Mouse (Mus musculus) CH12F3 (cell line): Measurements from ENCODE around the gene F12.

Experiments used
- in situ Hi-C: fragments of 300-500 bp; cut with MboI; formaldehyde crosslinking; loops from 2 replicates; pipeline ENCODE4 v1.14.3; 2020; ENCODE audit warnings: low sequenced_read_pairs

F12 gene

GRCm38 (mm10) chr13:55378907-55379580, 47.5 kb downstream of the F12 start:
- in situ Hi-C loops: no loop called here

DNA sequence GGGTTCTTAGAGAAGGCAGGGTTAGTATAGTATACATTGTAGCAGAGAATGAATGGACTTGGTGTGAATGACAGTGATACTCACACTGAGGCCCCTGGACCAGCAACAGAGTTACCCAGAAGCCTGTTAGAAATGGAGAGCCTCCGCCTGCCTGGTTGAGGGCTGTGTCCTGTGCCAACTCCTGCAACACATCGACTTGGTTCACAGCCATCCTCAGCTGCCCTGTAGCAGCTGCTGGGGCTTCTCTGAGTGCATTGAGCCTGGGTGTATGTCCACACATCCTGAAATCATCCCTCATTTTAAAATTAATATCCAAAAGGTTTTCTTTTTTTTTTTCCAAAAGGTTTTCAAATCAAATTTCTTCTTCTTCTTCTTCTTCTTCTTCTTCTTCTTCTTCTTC, 50.7 kb downstream of the F12 start:
- in situ Hi-C loops: no loop called here

- in situ Hi-C loops: no loop called here
These were observed 52.2 kb downstream of the F12 start for GRCm38 (mm10) chr13:55374206-55374924.

- in situ Hi-C loops: no loop called here
These were observed 54.9 kb downstream of the F12 start for GRCm38 (mm10) chr13:55371740-55372139.

GRCm38 (mm10) chr13:55371007-55371681, 55.4 kb downstream of the F12 start:
- in situ Hi-C loops: no loop called here

- in situ Hi-C loops: no loop called here
These were observed 56.4 kb downstream of the F12 start for GRCm38 (mm10) chr13:55370234-55370633.

DNA sequence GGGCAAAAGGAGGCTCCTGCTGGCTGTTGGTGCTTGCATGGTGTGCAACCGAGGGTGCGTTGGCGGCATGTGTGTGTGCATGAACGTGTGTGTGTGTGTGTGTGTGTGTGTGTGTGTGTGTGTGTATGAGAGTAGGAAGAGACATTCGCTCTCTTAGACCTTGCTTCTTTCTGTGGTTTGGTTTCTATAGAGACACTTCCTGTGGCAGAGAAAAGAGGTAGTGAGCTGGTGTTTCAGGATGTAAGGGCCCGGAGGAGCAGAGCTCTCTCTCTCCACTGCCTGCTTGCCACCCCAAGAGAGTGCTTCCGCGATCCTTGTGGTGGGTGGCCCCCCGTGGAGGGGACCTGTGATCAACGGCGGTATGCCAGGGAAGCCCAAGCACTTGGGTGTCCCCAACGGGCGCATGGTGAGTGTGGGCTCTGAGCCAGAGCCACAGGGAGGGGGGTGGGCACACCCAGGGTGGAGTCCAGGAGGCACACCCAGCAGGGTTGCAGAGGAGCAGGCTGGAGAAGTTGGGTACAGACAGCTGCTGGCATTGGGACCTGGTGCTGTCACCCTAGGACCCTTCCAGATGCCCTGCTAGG, 57.0 kb downstream of the F12 start, which contains the start of gene Rgs14:
Gene Rgs14 (plus strand): TSS at position 202 of the 584 bp plus-strand sequence.
- in situ Hi-C loops: no loop called here

DNA sequence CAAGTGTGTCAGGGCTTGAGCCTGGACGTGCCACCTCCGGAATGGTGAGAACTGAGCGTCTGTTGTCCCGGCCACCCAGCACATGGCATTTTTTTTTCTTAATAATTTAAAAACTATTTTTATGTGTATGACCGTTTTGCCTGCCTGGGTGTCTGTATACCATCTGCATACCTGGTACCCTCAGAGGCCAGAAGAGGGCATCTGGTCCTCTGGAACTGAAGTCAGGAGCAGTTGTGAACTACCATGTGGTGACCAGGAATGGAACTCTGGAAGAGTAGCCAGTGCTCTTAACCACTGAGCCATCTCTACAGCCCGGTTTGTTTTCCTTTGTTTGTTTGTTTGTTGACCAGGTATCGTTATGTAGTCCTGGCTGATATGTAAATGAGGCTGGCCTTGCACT, 58.2 kb downstream of the F12 start:
- in situ Hi-C loops: no loop called here
